Mouse (Mus musculus) liver, adult 2 months (tissue): ENCODE measurements around the gene Olfr902.

Experiments
- CTCF ChIP-seq: fragments of 200-500 bp; IDR thresholded peaks from 2 replicates; pipeline ENCODE4 v1.5.1; 2011; ENCODE audit warnings: low read depth, low read length, control low read depth
- POLR2A ChIP-seq: fragments of 200-500 bp; IDR thresholded peaks from 2 replicates; pipeline ENCODE4 v1.6.1; 2011; ENCODE audit warnings: low read length, control low read depth; ENCODE audit not compliant: insufficient read depth; ENCODE audit errors: extremely low read depth

- TF ChIP-seq POLR2A (no peak), CTCF (no peak)
These were observed 18.3 kb upstream of the Olfr902 start, which contains the start of gene Olfr901 for GRCm38 (mm10) chr9:38429155-38429554.
